Mouse (Mus musculus) spleen, adult 2 months (tissue): ENCODE results near the gene Fbxl17. TPM values are rescaled to one million over a fixed set of nuclear protein-coding genes. Genes with fewer than 3 reads are reported as not detected.

Experiments
- DNase-seq, 2 experiments: peaks; one replicate each; pipeline versions ENCODE4 v3.0.0 to v3.0.0-alpha.2; 2012 to 2021; ENCODE audit warnings: low spot score in 2 of 2, low read depth in 1 of 2
- H3K27ac ChIP-seq: fragments of 200-500 bp; 2 replicates; pipeline ENCODE4 v1.5.1; 2012; ENCODE audit warnings: low read length, inconsistent platforms; ENCODE audit not compliant: insufficient read depth
- H3K27me3 ChIP-seq: fragments of 200-500 bp; 2 replicates; pipeline ENCODE4 v1.6.1; 2012; ENCODE audit warnings: mild to moderate bottlenecking, moderate library complexity, low read length, inconsistent platforms; ENCODE audit not compliant: control insufficient read depth, insufficient read depth
- H3K36me3 ChIP-seq: fragments of 200-500 bp; 2 replicates; pipeline ENCODE4 v1.6.1; 2012; ENCODE audit warnings: mild to moderate bottlenecking, low read length, inconsistent platforms; ENCODE audit not compliant: control insufficient read depth, insufficient read depth
- H3K4me1 ChIP-seq: fragments of 200-500 bp; 2 replicates; pipeline ENCODE4 v1.6.1; 2011; ENCODE audit warnings: inconsistent platforms; ENCODE audit not compliant: control insufficient read depth, insufficient read depth, insufficient read length
- H3K4me3 ChIP-seq: fragments of 200-500 bp; 2 replicates; pipeline ENCODE4 v1.5.1; 2011; ENCODE audit warnings: mild to moderate bottlenecking, inconsistent platforms; ENCODE audit not compliant: insufficient read depth, insufficient read length; ENCODE audit errors: extremely low read depth
- CTCF ChIP-seq: fragments of 200-500 bp; IDR thresholded peaks from 2 replicates; pipeline ENCODE4 v1.5.1; 2011; ENCODE audit warnings: mild to moderate bottlenecking, inconsistent platforms; ENCODE audit not compliant: insufficient read depth, insufficient read length, insufficient replicate concordance; ENCODE audit errors: extremely low read depth
- POLR2A ChIP-seq: fragments of 200-500 bp; IDR thresholded peaks from 2 replicates; pipeline ENCODE4 v1.6.1; 2011; ENCODE audit warnings: low read depth, low read length, inconsistent platforms
- WGBS: fragments of 180-500 bp; shearing (Covaris S2); methylation state at CpG from one replicate; pipeline ENCODE4 v1.1.7; 2018; 5-methylcytosine and 5-hydroxymethylcytosine counted together
- polyA plus RNA-seq: library from polyadenylated mRNA; depleted of rRNA; stranded (reverse); fragments of >200 nt; gene quantifications from 2 replicates; pipeline ENCODE4 v1.2.3, GENCODE M21; 2012

Gene Fbxl17
- polyA plus RNA-seq, 1 experiment, result 4.7 TPM

GRCm38 (mm10) chr17:63070161-63070761 is 429.6 kb downstream of the Fbxl17 start:
- Histone ChIP-seq H3K27me3 (no peaks in the 10 kb centered on the region), H3K4me1 (no peaks in the 10 kb centered on the region; the same call in 1 of the 2 replicates), H3K4me3 (no peak overlapping the region), H3K27ac (no peak overlapping the region), H3K36me3 (no peaks in the 10 kb centered on the region; the same call in 1 of the 2 replicates)
- no peak for TF ChIP-seq CTCF
- TF ChIP-seq POLR2A, result no peak
- 91% methylated on average over 5 of the region's 5 CpGs for WGBS
- DNase-seq, result no peak

DNA sequence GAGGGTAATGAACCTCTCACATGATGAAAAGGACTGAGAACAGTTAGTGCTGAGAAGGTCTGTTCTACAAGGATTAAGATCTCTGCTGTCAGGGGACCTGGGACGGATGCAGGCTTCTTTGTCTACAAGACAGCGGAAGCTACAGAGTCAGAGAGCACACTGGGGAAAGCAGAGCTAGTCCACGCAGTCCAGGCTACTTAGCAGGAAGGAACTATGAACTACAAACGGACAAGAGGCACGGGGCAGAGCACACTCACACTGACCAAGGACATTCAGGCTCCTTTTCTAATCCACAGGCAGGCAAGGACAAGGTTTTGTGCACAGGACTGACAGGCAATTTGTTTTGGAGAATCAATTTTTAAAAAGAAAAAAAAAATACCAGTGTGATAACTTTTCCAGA is 437.0 kb downstream of the Fbxl17 start:
- WGBS, result 82% methylated on average over 5 of the region's 5 CpGs
- H3K27ac ChIP-seq, result no peak overlapping the region
- H3K4me3 ChIP-seq, result no peak overlapping the region
- no peaks in the 10 kb centered on the region; the same call in 1 of the 2 replicates for H3K36me3 ChIP-seq
- no peaks in the 10 kb centered on the region for H3K27me3 ChIP-seq
- no peak for DNase-seq
- no peaks in the 10 kb centered on the region for H3K4me1 ChIP-seq
- no peak for TF ChIP-seq POLR2A
- TF ChIP-seq CTCF, result no peak

- no peaks in the 10 kb centered on the region for H3K36me3 ChIP-seq
- WGBS, result 94% methylated on average over 3 of the region's 3 CpGs
These were observed 438.0 kb downstream of the Fbxl17 start for GRCm38 (mm10) chr17:63061786-63062185.

GRCm38 (mm10) chr17:63060814-63061213 is 439.0 kb downstream of the Fbxl17 start:
- no peak for DNase-seq
- H3K4me3 ChIP-seq, result no peak overlapping the region
- TF ChIP-seq POLR2A, result no peak
- no peak for TF ChIP-seq CTCF
- no peaks in the 10 kb centered on the region for H3K4me1 ChIP-seq
- WGBS, result 89% methylated on average over 3 of the region's 3 CpGs
- H3K36me3 ChIP-seq, result no peaks in the 10 kb centered on the region
- no peak overlapping the region for H3K27ac ChIP-seq
- H3K27me3 ChIP-seq, result no peaks in the 10 kb centered on the region

More at GRCm38 (mm10) chr17:63061786-63062185, 438.0 kb downstream of the Fbxl17 start:
- Histone ChIP-seq H3K27ac (no peak overlapping the region), H3K4me1 (no peaks in the 10 kb centered on the region), H3K27me3 (no peaks in the 10 kb centered on the region), H3K4me3 (no peak overlapping the region)
- TF ChIP-seq CTCF (no peak), POLR2A (no peak)
- no peak for DNase-seq

- TF ChIP-seq CTCF (no peak), POLR2A (no peak)
- no peaks in the 10 kb centered on the region for H3K27me3 ChIP-seq
- no peak overlapping the region for H3K4me3 ChIP-seq
- H3K4me1 ChIP-seq, result no peaks in the 10 kb centered on the region
- WGBS, result 91% methylated on average over 15 of the region's 15 CpGs
- H3K27ac ChIP-seq, result no peak overlapping the region
- DNase-seq, result no peak
- H3K36me3 ChIP-seq, result no peaks in the 10 kb centered on the region
These were observed 442.0 kb downstream of the Fbxl17 start for GRCm38 (mm10) chr17:63057740-63058388.

DNA sequence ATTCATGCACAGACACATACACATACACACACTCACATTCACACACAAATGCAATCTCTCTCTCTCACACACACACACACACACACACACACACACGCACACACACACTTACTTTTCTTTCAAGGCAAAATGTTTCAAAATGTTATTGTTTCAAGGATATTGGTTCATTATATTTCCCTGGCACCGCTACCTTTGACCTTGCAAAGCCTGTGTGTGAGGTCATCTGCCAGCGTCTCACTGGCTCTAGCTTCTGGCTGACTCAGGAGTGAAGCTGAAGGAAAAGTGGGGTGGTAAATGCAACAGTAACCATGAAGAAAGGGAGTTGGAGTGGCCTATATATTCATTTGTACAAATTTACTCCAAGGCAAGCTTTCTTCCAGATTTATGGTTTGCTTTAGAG is 442.8 kb downstream of the Fbxl17 start:
- no peak for DNase-seq
- WGBS, result 91% methylated on average over 3 of the region's 3 CpGs
- TF ChIP-seq CTCF (no peak), POLR2A (no peak)
- no peaks in the 10 kb centered on the region for H3K27me3 ChIP-seq
- H3K4me3 ChIP-seq, result no peak overlapping the region
- no peaks in the 10 kb centered on the region for H3K4me1 ChIP-seq
- no peaks in the 10 kb centered on the region for H3K36me3 ChIP-seq
- no peak overlapping the region for H3K27ac ChIP-seq

DNA sequence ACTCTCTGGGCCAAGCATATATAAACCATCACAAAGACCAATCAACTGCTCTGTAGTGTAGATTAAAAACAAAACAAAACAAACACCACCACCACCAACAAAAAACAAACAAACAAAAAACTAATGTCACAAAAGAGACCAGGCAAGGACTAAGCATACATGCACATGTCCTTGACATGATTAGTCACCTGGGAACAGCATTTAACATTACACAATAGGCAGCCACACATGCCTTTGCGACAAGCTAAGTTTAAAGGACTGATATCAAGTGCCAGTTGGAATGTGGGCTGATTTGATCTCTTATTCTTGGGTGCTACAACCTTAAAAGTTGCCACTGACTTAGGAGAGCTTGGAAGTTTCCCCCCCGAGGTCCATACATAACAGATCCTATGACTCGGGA is 446.5 kb downstream of the Fbxl17 start:
- H3K27ac ChIP-seq, result no peak overlapping the region
- no peak for TF ChIP-seq CTCF
- no peak for TF ChIP-seq POLR2A
- no peak for DNase-seq
- 81% methylated on average over 3 of the region's 3 CpGs for WGBS
- H3K4me1 ChIP-seq, result no peaks in the 10 kb centered on the region
- no peaks in the 10 kb centered on the region for H3K36me3 ChIP-seq
- H3K27me3 ChIP-seq, result no peaks in the 10 kb centered on the region
- no peak overlapping the region for H3K4me3 ChIP-seq
